Mouse (Mus musculus) T-cell, adult 2 months (primary cell): ENCODE results near the gene Adamts17.

Experiments used
- DNase-seq: peaks from one replicate; pipeline ENCODE4 v3.0.0; 2022; ENCODE audit warnings: low spot score

Adamts17 gene

DNA sequence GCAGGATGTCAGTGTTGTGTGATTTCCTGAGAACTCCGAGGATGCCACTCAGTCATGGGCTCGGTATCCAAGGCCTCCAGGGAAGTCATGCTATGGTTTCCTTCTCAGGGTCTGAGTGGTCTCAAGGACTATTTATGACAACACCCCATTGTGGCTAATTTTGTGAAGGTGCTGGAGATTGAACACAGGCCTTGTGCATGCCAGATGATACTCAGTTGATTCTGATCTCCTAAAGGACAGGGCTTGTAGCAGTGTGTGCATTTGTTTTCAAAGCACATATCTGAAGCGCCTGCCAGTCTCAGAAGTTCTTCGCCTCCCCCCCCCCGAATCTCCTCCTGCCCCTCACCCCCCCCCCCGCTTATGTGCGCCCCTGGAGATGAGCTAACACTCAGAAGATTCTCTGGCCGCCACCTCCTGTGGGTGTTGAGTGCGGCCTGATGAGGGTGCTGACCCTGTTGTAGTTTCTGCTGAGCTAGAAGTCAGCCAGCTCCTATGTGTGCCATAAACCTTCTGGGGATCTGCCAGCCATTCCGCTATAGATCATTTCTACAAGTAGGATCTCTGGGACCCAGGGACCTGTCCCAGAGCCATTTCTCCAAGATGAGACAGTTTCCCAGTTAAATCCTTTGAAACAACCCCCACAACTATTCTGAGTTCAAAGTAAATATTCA is 232.6 kb downstream of the Adamts17 start:
- DNase-seq, result no peak

DNA sequence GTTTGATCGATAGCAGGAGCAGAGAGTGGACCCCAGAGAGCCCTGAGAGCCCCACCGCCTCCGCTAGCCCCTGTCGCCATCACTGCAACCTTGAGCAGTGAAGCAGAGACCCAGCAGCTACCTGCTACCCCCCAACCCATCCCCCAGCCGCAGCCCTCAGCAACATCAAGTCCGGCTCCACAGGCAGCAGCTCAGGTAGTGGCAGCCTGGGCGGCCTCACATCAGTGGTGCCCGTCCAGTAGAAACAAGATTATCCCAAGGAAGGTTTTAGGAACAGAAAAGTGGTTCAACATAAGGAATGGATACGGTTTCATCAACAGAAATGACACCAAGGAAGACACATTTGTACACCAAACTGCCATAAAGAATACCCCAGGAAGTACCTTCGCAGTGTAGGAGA is 243.2 kb downstream of the Adamts17 start:
- DNase-seq, result no peak

DNA sequence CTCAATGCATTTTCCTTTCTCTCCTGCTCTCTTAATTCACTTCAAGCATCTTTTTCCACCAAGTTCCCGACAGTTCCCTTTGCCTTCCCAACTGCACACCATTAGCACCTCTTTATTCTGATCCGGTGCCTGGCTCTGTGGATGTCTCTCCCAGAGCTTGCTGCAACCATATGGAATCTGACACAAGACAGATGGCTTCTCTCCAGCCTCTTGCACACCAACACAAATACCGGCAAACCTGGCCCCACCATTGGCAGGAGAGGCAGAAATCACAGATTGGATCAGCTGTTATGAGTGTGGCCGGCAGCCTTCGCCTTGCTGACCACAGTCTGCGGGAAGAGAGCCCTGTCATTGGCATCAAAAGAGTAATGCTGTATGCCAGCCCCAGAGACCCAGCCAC is 248.2 kb downstream of the Adamts17 start:
- no peak for DNase-seq

DNA sequence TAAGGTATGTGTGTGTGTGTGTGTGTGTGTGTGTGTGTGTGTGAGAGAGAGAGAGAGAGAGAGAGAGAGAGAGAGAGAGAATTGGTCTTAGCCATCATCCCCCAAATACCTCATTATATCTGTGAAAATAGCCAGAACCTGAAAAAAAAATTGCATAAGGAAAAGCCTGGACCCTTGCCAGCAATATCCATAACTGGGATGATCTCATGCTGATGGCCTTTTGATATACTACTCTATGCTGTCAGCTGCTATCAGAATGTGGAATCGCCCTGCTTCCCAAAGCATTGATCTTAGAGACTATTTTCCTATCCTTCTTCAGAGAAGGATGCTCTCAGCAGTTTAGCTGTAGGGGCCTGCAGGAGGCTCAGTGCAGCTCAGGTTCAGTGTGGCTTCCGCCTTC is 257.6 kb downstream of the Adamts17 start:
- DNase-seq, result no peak

DNA sequence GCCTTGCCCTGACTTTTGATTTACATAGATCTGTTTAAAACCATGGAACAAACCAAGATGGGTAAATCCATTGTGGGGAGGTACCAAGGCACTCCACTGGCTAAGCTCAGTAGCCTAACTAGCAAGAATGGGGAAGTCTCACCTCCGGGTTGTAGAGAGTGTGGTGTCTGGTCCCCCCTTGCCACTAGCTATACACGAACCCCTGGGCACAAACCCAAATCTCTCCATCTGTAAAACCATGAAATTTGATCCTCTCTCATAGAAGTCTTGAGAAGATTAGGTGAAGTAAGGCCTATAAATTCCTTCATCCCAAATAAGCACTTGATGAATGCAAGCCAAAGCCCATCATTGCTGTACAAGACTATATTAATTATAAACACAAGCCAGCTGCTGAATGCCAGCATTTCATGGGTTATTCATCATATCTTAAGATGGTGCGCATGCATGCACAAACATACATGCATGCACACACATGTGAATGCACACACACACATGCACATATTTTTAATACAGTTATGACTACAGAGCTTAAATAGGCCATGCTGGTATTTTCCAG is 262.0 kb downstream of the Adamts17 start:
- no peak for DNase-seq

DNA sequence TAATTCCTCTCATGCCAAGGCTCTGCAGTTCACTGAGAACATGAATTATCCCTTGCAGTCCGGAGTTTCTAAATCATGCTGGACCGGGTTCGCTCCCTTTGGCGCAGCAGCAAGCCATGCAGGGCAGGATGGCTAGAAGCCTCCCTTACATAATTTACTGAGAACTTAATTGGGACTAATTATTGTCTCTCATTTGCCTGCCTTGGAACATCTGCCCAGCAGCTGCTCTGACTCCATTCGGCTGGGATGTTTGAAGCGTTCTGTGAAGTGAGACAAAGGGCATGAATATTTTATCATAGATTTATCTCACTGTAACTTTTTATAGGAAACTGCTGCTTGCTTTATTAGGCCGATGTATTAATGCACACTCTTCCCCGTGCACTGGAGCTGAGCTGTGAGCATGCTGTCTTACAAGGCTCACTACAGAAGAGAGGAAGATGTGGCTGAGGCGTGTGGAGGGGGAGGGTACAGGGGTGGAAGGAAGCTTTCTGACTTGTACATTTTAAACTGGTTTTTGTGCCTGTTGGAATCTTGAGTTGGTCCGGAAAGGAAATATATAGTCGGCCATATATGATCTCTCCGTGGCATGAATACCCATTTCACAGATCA is 271.1 kb downstream of the Adamts17 start:
- no peak for DNase-seq

DNA sequence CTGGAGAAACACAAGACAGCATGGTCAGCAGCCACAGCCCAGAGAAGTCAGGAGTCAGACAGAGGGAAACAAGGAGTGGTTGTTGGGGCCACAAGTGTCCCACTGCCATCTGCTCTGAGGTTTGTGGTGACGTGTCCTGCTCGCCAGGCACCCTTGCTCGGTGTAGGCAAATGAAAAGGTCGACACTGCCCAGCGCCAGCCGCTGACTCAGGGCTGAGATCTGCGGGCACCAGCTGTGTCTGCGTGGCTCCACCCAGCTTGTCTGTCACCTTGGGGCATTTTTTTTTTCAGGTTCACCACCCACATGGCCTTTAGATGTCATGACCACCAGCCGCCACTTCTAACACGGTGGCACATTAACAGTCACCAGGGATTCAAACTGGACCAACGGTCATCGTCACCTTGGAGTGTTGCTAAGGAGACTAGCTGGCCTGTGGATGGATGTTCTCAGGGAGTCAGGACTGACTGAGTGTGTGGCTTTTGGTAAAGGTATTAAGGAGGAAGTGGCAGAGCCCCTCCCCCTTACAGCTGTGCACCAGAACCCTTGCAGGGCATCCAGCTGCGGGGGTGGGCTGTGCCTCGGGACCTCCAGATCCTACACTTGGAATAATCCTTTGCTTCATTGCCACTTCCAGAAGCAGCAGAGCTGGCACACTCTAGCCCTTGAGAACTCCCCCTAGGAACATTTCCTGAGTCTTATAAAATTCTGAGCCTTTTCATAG is 273.1 kb downstream of the Adamts17 start:
- DNase-seq, result no peak

DNA sequence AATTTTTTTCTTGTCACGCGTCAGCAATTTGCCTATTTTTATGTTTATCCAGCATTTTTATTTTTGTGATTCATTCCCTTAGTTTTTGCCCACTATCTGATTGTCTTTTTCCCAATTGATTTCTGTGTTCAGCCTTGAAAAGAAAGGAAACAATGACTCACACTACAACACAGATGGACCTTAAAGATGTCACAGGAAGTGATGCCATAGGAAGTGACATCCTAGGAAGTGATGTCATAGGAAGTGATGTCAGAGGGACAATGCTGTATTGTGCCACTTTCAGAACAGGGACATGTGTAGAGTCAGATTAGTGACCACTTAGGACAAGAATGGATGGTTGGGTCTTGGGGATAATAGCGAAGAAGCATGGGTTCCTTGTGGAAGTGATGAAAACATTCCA is 274.5 kb downstream of the Adamts17 start:
- DNase-seq, result no peak

DNA sequence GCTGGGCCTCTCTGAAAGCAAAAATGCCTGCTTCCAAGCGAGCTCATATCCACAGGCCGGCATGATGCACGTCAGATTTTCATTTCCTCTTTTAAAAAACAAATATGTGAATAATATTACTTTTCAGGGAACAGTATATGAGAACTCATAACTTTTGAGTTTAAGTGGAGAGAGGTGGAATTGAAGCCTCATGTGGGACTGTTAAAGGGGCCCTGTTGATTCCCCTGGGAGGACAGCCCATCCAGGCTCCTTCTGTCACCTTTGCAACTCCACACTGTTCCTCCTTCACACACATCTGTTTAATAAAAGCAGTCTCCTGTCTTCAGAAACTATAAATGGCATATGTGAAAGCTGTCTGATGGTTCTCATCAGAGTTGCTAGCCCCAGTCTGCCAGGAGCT is 275.5 kb downstream of the Adamts17 start:
- no peak for DNase-seq

DNA sequence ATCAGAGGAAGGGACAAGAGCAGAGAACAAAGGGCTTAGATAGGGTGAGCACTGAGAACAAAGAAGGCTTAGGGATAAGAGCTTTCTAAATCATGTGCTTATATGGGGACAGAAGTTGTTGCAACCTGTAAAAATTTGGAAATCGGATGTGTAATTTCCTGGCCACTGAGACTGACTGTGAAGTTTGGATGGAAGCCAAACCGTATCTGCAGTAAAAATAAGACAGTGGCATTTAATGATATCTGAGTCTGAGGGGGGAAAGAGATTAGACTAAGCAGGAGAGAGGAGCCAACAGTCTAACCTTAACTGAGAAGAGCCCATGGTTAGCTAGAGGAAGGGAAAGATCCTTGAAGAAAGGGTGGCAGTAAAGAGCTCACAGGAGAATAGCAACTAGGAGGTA is 295.6 kb downstream of the Adamts17 start:
- no peak for DNase-seq

DNA sequence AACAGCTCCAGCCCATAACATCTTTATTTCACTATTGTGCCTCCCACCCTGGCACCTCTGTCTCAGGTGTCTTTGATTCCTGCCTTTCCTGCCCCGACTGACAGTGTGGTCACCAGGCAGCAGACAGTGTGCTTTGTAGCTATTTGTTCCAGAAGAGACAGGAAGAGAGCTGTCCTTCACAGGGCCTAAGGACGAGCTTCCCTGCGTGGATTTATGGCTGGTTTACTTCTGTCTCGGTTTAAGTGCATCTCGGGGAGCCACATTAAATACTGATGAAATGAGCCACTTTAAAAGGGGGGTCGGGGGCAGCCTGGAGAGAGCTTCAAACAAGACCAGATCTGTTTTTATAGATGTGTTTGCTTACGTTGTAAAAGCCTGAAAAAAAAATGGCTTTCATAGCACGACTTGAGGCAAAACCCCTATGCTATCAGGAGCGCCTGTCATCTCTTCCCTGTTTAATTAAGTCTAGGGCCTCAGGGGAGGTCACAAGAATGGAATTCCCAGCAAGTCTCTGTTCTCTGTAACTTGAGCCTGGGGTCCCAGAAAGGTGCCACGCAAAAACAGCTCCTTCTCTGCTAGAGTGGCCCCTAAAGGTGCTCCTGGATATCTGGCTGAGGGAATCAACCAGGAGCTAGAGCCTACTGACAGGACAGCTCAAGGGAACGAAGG is 302.9 kb downstream of the Adamts17 start:
- no peak for DNase-seq

DNA sequence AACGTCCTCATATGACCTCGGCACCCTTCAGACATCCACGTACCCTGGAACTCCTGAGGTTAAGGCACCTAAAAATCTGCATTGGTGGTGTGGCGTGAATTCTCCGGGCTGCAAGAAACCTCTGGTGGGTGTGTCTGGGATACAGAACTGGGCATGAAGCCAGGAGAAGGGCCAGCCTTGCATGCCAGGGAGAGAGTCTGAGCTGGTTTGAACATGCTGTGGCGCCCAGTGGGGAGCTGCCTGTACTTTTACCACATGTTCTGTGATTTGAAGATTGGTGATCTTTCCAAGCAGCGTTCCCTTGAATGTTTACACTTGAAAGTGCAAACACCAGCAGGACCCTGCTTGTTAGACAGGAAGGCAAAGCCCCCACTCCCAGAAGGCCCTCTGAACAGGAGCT is 306.2 kb downstream of the Adamts17 start:
- no peak for DNase-seq

DNA sequence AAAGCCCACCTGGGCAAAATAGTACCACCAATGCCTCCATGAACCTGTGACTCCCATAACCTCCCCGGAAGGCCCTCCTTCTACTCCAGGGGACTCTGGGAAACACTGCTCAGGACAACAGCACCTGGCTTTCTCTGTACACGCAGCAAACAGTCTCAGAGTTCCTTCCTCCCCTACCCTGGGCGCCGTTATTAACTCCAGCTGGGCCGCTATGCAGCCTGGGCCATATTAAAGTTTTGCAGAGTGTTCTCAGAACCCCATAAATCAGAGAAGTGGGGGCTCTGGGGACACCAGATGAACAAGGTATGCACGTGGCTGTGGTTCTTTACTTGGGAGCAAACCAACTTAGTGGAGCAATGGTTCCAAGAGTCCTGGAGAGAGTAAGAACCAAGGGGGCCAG is 306.6 kb downstream of the Adamts17 start:
- no peak for DNase-seq

DNA sequence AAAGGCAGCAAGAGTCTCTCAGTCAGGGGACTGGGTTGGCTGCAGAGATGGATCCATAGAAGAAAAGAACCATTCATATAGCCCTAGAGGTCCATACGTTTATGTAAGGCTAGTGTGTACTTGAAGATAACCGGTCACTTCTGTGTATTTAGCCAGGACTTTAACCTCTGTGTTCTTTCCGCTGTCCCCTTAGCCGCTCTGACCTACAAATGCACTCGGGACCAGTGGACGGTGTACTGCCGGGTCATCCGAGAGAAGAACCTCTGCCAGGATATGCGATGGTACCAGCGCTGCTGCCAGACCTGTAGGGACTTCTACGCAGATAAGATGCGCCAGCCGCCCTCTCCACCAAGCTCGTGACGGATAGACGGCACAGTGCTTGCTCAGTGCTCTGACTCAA is 310.2 kb downstream of the Adamts17 start:
- DNase-seq, result no peak

DNA sequence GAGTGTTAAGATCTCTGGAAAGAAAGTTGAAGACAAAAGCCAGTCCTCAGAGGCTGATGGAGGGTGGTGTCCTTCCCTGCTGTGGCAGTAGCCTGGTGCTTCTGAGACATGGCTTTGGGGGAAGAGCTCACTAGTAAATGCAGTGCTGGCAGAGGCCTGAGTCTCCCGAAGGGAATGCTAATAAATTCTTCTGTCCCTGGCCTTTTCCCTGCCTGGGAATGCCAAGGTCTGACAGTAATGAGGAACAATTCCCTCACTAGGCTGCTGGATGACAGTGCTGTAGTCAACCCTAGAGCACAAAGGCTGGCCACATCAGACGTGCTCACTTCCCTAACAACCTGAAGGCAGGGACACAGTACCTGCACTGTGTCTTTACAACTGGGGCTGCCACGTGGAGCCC is 313.1 kb downstream of the Adamts17 start:
- no peak for DNase-seq

DNA sequence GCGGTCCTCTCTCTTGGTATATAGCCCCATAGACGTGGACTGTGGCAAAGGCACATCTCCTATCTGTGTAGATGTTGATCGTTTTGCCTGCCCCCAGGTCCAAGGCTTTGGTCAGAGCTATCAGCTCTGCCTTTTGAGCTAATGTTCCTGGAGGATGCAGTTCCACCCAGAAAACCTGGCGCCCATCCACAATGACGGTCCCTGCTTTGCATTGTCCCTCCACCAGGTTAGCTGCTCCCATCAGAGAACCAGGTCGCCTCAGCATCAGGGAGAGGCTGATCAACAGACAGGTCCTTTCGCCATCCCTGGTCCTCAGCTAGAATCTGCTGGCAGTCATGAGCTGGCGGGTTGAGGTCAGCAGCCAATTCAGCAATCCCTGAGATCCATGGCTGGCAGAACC is 322.6 kb downstream of the Adamts17 start:
- no peak for DNase-seq

DNA sequence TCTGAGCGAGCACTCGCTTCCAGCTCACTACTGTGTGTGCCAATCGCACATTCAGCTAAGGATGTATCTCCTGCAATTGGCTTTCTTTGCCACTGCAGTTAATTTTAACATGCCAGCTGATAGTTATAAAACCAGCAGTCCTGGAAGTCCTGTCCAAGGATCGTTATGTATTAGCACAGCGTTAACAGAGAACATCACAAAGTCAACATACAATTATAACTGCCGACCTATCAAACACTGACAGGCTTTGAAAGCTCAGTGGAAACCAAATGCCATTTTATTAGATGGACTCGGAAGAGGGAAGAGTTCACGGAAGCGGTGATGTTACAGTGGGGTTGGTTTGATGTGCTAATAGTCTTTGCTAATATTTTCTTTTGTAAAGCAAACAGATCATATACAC is 328.8 kb downstream of the Adamts17 start:
- no peak for DNase-seq

DNA sequence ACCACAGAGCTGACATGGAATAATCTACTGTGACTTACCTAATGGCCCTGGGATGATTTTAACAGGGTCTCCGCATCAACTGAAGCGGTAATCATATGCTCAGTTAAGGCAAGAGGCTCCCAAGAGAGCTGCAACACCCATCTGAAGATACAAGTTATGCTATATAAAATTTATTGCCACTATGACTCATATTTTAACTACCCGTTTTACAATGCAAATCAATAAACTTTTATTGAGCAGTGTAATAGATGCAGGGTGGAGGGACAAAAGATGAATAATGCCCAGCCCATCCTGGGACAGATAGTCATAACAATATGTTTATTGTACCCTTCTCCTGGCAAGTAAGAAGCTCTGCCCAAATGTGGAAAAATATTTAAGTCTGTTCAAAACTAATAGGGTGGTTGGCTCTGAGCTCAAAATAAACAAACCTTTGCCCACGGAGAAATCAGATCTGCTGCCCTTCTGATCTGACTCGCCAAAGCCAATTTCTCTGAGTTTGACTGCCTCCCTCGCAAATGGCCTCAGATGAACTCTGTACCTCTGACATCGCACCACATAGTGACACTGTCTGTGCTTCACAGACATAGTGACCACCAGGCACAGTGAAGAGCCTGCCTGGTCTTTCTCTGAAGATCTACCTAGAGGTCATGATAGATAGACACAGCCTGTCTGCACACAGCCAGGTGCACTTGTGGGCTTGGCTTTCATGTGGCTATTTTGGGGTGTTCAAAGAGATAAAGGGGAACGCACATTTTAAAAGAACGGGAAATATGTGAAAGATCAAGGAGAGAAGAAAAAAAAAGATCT is 329.4 kb downstream of the Adamts17 start:
- DNase-seq, result no peak

DNA sequence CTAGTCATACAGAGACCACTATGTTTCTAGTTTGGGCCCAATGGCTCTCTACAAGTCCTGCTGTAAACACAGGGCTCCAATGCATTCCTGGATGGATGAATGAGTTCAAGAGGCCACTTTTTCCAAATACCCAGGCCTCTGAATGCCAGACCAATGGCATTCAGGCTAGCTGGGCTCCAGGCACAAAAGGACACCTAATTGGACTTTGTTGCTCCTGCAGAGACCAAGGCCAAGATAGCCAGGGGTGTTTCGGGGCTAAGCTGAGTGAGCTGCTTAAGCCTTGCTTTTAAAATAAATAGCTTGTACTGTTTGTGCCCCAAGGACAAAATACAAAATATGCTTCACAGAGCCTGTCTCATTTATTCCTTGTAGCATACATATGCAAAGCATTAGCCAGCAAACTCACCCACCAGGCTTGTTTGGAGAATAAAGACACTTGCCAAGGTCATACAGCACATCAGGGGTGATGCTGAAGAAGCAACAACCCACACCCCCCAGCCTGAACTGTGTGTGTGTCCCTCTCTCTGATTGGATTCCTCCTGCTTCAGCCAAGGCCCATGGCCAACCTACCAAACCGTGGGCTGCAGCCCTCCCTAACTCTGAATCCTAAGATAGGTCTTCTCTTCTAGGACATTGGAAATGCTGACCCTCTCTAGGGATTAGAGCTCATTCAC is 334.1 kb downstream of the Adamts17 start:
- no peak for DNase-seq

DNA sequence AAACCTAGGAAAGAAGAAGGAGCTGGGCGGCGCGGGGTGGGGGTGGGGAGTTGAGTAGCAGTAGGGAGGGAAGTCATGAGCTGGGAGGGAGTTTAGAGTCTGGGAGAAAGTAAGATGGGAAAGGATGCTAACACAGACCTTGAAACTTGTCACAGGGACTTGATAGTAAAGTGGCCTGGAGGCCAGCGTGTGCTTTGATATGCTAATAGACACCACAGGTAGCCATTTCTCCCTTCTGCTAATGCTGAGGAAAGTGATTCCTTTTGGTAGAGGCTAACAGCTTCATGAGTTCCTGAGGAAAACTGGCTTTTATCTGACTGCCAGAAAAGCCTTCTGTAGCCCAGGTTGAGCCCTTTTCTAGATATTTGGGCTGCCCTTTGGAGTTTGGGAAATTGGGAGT is 344.3 kb downstream of the Adamts17 start:
- DNase-seq, result no peak

DNA sequence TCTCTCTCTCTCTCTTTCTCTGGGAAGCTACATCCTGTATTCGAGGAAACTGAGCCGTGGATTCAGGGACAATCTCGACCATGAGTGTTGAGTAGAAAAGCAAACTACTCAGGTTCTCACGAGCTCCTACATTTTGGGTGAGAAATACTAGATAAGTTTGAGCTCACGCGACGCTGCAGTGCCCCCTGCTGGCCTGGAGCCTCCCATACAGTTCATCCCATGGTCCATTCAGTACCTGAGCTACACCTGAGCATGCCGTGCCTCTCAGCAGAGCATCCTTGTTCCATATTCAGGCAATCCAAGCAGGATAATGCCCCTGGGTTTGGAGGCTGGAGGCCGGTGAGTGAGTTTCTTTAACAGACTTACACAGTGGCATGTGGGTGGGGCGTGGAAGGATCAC is 359.9 kb downstream of the Adamts17 start:
- peak; percentile 41 for DNase-seq
